Mouse (Mus musculus) adrenal gland, postnatal 4 days (tissue): ENCODE measurements around the gene Map2k5. TPM values are rescaled to one million over a fixed set of nuclear protein-coding genes. Genes with fewer than 3 reads are reported as not detected.

Experiments
- DNase-seq, 2 experiments: peaks; one replicate each; pipeline ENCODE4 v3.0.0; 2021 to 2022; ENCODE audit warnings: low spot score in 2 of 2, mixed read lengths in 2 of 2
- total RNA-seq, 2 experiments: library from RNA; stranded (reverse); gene quantifications; 2 replicates each; pipeline ENCODE4 v1.2.3; 2021

Map2k5 gene
- total RNA-seq, 2 experiments from 2014 or later, result 44.6 to 46.0 TPM

- DNase-seq, result no peak
Measured at GRCm38 (mm10) chr9:63194791-63195190, 182.9 kb downstream of the Map2k5 start.

- no peak for DNase-seq
Measured at GRCm38 (mm10) chr9:63192809-63193208, 184.9 kb downstream of the Map2k5 start.

GRCm38 (mm10) chr9:63187310-63187709, 190.4 kb downstream of the Map2k5 start:
- DNase-seq, result no peak

GRCm38 (mm10) chr9:63185249-63185648, 192.5 kb downstream of the Map2k5 start:
- no peak for DNase-seq

GRCm38 (mm10) chr9:63183864-63184263, 193.8 kb downstream of the Map2k5 start:
- DNase-seq, result no peak

- no peak for DNase-seq
Measured at GRCm38 (mm10) chr9:63182306-63182960, 195.3 kb downstream of the Map2k5 start.

- DNase-seq, result no peak
Measured at GRCm38 (mm10) chr9:63181337-63182178, 196.1 kb downstream of the Map2k5 start.

GRCm38 (mm10) chr9:63178296-63178695, 199.4 kb downstream of the Map2k5 start:
- no peak for DNase-seq

- DNase-seq, result no peak
Measured at GRCm38 (mm10) chr9:63174001-63174721, 203.5 kb downstream of the Map2k5 start.

GRCm38 (mm10) chr9:63171951-63172350, 205.8 kb downstream of the Map2k5 start:
- DNase-seq, result no peak

GRCm38 (mm10) chr9:63169127-63169526, 208.6 kb downstream of the Map2k5 start:
- no peak for DNase-seq

GRCm38 (mm10) chr9:63165070-63165469, 212.6 kb downstream of the Map2k5 start:
- DNase-seq, result no peak

- DNase-seq, result no peak
Measured at GRCm38 (mm10) chr9:63163756-63164155, 213.9 kb downstream of the Map2k5 start.

- no peak for DNase-seq
Measured at GRCm38 (mm10) chr9:63151949-63152348, 225.8 kb downstream of the Map2k5 start.

GRCm38 (mm10) chr9:63151072-63151870, 226.4 kb downstream of the Map2k5 start:
- peak; percentile 68 to 69 for DNase-seq

- no peak for DNase-seq
Measured at GRCm38 (mm10) chr9:63150086-63150800, 227.5 kb downstream of the Map2k5 start.

GRCm38 (mm10) chr9:63149372-63149766, 228.3 kb downstream of the Map2k5 start:
- DNase-seq, result no peak

GRCm38 (mm10) chr9:63148410-63149371, 229.0 kb downstream of the Map2k5 start, which contains the start of gene Skor1:
Gene Skor1 (minus strand): TSS chr9:63148961.
- DNase-seq, result no peak

GRCm38 (mm10) chr9:63147786-63148409, 229.8 kb downstream of the Map2k5 start:
- DNase-seq, result no peak
